Mouse (Mus musculus): ENCODE data around the gene Scgb1a1.

GRCm38 (mm10) chr19:9035101-9035500 lies 52.7 kb downstream of the Scgb1a1 start:
- TF ChIP-seq POLR2A (IDR thresholded peaks at IDR 0.05; ENCODE audit: low read depth, low read length) (no peak), CTCF (IDR thresholded peaks at IDR 0.05; ENCODE audit: borderline replicate concordance, insufficient read depth, low read length) (no peak)

Measured in embryonic fibroblast, embryonic 13.5 days (primary cell).